Mouse (Mus musculus): Measurements from ENCODE around the gene Tbl1xr1. TPM values are rescaled to one million over a fixed set of nuclear protein-coding genes. Genes with fewer than 3 reads are reported as not detected.

The Tbl1xr1 gene
- polyA plus RNA-seq, 1 experiment from 2014 or later = 20.7 TPM

DNA sequence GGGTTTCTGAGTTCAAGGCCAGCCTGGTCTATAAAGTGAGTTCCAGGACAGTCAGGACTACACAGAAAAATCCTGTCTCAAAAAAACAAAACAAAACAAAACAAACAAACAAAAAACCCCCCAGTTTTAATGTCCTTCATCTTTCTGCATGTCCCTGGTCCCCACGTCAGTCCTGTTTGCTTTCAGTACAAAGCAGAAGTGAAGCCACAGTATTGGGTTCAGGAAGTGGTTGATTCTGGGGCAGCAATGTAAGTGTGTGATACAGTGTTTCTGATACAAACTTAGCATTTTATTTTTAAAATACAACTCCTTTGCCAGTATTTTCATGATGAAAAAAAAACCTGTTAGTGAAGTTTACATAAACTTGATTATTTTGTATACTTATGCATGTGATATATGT is 76.3 kb downstream of the Tbl1xr1 start:
- no peak overlapping the region for H3K4me3 ChIP-seq
- H3K27ac ChIP-seq (replicated peaks) = no peak overlapping the region
- H3K4me1 ChIP-seq (replicated peaks) = no peaks in the 10 kb centered on the region
- H3K9me3 ChIP-seq = peaks cover 11% of the 10 kb centered on the region
- H3K27me3 ChIP-seq = no peaks in the 10 kb centered on the region
- no peak overlapping the region for H3K9ac ChIP-seq
- no peak overlapping the region for H3K4me2 ChIP-seq
- WGBS = 95% methylated on average over 1 of the region's 1 CpGs
- 0 out of 2 replicates have a peak, but pooled peaks cover 7% of the 10 kb centered on the region for H3K36me3 ChIP-seq
- no peak for ATAC-seq (ENCODE audit: low read depth)

DNA sequence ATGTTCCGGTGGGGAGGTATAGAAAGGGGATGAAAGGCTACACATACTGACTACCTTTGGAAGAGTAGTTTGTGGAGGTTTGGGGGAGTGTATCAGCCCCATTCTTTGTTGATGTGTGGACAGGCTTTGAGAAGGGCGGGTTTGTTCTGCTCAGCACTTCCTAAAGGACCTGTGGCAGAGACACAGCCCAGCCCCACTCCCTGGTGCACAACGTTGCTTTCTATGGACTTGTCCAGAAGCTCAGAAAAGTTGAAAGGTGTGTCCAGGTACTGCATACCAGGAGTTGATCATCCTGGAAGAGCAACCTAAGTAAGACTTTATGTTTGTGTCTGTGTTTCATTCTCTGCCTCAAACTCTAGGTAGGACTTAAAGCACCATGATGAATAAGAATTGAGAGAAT is 78.1 kb downstream of the Tbl1xr1 start:
- 0 out of 2 replicates have a peak, but pooled peaks cover 4% of the 10 kb centered on the region for H3K36me3 ChIP-seq
- H3K27me3 ChIP-seq = no peaks in the 10 kb centered on the region
- no peaks in the 10 kb centered on the region for H3K4me1 ChIP-seq (replicated peaks)
- H3K27ac ChIP-seq (replicated peaks) = no peak overlapping the region
- H3K9ac ChIP-seq = no peak overlapping the region
- ATAC-seq (ENCODE audit: low read depth) = no peak
- H3K9me3 ChIP-seq = peaks cover 11% of the 10 kb centered on the region
- 94% methylated on average over 3 of the region's 3 CpGs for WGBS
- H3K4me3 ChIP-seq = no peak overlapping the region
- H3K4me2 ChIP-seq = no peak overlapping the region

DNA sequence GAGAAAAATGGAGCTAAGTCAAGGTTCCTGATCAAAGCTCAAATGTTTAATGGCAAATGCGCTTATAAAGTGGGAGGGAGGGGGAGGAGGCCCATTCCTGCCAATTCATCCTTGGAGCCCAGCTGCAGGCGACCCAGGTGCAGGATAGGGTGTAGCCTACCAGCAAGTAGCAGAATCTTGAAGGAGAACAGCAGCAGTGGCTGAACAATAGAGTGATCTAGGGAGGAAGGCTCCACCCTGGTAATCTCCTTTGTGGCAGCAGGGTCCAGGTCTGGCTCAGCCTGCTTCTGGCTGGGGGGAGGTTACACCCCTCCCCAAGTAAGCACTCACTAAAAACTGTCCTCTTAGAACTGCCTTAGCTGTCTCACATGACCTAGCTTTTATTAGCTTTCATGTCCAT is 79.9 kb downstream of the Tbl1xr1 start:
- Histone ChIP-seq H3K27me3 (no peaks in the 10 kb centered on the region), H3K4me2 (no peak overlapping the region), H3K27ac (replicated peaks) (no peak overlapping the region), H3K4me1 (replicated peaks) (no peaks in the 10 kb centered on the region), H3K9ac (no peak overlapping the region), H3K4me3 (no peak overlapping the region), H3K36me3 (no peaks in the 10 kb centered on the region), H3K9me3 (peaks cover 11% of the 10 kb centered on the region)
- ATAC-seq (ENCODE audit: low read depth) = no peak
- 60% methylated on average over 2 of the region's 2 CpGs for WGBS

GRCm38 (mm10) chr3:22162948-22163347 is 86.5 kb downstream of the Tbl1xr1 start:
- H3K9ac ChIP-seq = no peak overlapping the region
- no peak for ATAC-seq (ENCODE audit: low read depth)
- no peaks in the 10 kb centered on the region for H3K4me1 ChIP-seq (replicated peaks)
- no peak overlapping the region for H3K4me2 ChIP-seq
- WGBS = 99% methylated on average over 3 of the region's 3 CpGs
- H3K27ac ChIP-seq (replicated peaks) = no peak overlapping the region
- no peaks in the 10 kb centered on the region for H3K27me3 ChIP-seq
- H3K9me3 ChIP-seq = no peaks in the 10 kb centered on the region
- no peaks in the 10 kb centered on the region; the same call in 1 of the 2 replicates for H3K36me3 ChIP-seq
- H3K4me3 ChIP-seq = no peak overlapping the region

- no peak overlapping the region for H3K4me2 ChIP-seq
- H3K4me1 ChIP-seq (replicated peaks) = peaks cover 11% of the 10 kb centered on the region; the same call in 1 of the 2 replicates
- no peak overlapping the region for H3K9ac ChIP-seq
- no peaks in the 10 kb centered on the region for H3K27me3 ChIP-seq
- H3K36me3 ChIP-seq = no peaks in the 10 kb centered on the region
- H3K9me3 ChIP-seq = no peaks in the 10 kb centered on the region
- H3K4me3 ChIP-seq = no peak overlapping the region
- no peak overlapping the region for H3K27ac ChIP-seq (replicated peaks)
- WGBS = 98% methylated on average over 2 of the region's 2 CpGs
- no peak for ATAC-seq (ENCODE audit: low read depth)
Observed at GRCm38 (mm10) chr3:22167856-22168255, 91.4 kb downstream of the Tbl1xr1 start.

DNA sequence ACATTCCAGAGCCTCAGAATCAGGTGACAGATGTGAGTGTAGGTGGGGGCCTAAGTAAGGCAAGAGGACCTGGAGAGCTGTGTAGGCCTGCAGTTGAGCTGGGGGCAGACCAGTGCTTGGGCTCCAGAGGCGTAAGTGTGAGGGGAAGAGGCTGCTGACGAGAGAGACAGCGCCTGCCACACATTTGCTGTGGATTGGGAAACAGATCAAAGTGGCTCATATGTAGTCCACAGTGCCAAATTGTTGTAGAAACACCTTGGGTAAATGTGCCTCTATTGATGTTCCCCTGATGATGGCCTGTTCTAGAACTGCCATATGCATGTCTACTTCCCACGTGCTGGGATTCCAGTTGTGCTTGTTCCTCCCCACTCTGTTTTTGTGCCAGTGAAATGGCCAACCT is 92.0 kb downstream of the Tbl1xr1 start:
- ATAC-seq (ENCODE audit: low read depth) = no peak
- H3K9ac ChIP-seq = no peak overlapping the region
- 96% methylated on average over 4 of the region's 4 CpGs for WGBS
- no peaks in the 10 kb centered on the region for H3K9me3 ChIP-seq
- H3K4me2 ChIP-seq = no peak overlapping the region
- H3K27me3 ChIP-seq = no peaks in the 10 kb centered on the region
- no peak overlapping the region for H3K27ac ChIP-seq (replicated peaks)
- H3K4me1 ChIP-seq (replicated peaks) = peaks cover 13% of the 10 kb centered on the region; the same call in 1 of the 2 replicates
- H3K4me3 ChIP-seq = no peak overlapping the region
- H3K36me3 ChIP-seq = no peaks in the 10 kb centered on the region

DNA sequence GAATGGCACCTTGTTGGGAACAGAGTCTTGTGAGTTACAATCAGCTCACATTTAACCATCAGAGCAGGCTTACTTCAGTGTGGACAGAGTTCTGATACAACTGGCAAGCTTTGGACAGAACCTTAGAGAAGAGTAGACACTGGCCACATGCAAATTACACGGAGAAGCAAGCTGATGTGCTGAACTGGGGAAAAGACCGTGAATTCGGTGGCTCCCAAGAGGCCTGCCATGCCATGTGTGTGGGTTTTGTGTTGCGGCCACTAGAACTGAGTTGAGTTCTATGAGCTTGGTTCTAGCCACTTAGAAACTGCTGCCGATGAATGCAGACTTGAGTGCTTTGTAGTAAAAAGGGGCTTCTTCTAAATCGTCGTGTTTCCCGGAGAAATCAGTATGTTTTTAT is 95.1 kb downstream of the Tbl1xr1 start:
- no peak overlapping the region for H3K4me3 ChIP-seq
- no peak overlapping the region for H3K4me2 ChIP-seq
- H3K4me1 ChIP-seq (replicated peaks) = peaks cover 13% of the 10 kb centered on the region; the same call in 1 of the 2 replicates
- ATAC-seq (ENCODE audit: low read depth) = no peak
- H3K27me3 ChIP-seq = no peaks in the 10 kb centered on the region
- H3K36me3 ChIP-seq = no peaks in the 10 kb centered on the region
- no peak overlapping the region for H3K27ac ChIP-seq (replicated peaks)
- H3K9ac ChIP-seq = no peak overlapping the region
- H3K9me3 ChIP-seq = no peaks in the 10 kb centered on the region
- 88% methylated on average over 8 of the region's 8 CpGs for WGBS

DNA sequence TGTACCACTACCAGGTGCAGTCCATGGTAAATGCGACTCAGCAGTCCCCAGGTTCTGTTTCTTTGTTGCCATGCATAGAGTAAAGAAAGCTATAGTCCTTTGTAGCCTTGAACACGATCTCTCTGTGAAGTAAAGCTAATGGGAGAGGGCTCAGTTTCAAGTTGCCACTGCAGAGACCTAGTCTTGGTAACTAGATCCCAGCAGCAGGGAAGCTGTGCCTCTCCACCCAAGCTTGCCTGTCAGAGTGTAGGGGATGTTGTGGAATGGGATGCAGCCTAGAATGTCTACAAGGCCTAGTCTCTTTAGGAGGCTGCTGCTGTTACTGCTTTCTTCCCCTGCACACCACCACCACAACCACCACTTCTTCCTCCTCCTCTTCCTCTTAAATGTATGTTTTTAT is 96.0 kb downstream of the Tbl1xr1 start:
- Histone ChIP-seq H3K9me3 (no peaks in the 10 kb centered on the region), H3K9ac (no peak overlapping the region), H3K27ac (replicated peaks) (no peak overlapping the region), H3K36me3 (no peaks in the 10 kb centered on the region), H3K4me3 (no peak overlapping the region), H3K4me2 (no peak overlapping the region), H3K27me3 (no peaks in the 10 kb centered on the region), H3K4me1 (replicated peaks) (peaks cover 13% of the 10 kb centered on the region; the same call in 1 of the 2 replicates)
- no peak for ATAC-seq (ENCODE audit: low read depth)
- 65% methylated on average over 2 of the region's 2 CpGs for WGBS

DNA sequence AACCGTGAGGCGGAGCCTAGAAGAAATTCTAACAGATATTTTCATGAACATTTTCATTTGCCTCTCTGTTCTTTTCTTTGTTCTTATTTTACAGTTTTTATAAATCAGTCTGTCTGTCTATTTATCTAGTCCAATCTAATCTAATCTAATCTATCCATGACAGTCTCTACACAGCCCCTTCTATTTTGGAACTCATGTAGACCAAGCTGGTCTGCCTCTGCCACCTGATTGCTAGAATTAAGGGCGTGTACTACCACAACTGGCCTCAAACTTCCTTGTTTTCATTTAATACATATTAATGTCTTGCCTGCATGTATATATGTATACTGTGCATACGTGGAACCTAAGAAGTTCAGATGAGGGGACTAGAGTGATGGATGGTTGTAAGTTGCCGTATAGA is 96.7 kb downstream of the Tbl1xr1 start:
- no peaks in the 10 kb centered on the region for H3K9me3 ChIP-seq
- WGBS = 85% methylated on average over 5 of the region's 5 CpGs
- H3K4me3 ChIP-seq = no peak overlapping the region
- ATAC-seq (ENCODE audit: low read depth) = no peak
- H3K27ac ChIP-seq (replicated peaks) = no peak overlapping the region; the same call in 1 of the 2 replicates
- peaks cover 13% of the 10 kb centered on the region; the same call in 1 of the 2 replicates for H3K4me1 ChIP-seq (replicated peaks)
- H3K27me3 ChIP-seq = no peaks in the 10 kb centered on the region
- no peak overlapping the region for H3K9ac ChIP-seq
- H3K36me3 ChIP-seq = no peaks in the 10 kb centered on the region
- H3K4me2 ChIP-seq = no peak overlapping the region

DNA sequence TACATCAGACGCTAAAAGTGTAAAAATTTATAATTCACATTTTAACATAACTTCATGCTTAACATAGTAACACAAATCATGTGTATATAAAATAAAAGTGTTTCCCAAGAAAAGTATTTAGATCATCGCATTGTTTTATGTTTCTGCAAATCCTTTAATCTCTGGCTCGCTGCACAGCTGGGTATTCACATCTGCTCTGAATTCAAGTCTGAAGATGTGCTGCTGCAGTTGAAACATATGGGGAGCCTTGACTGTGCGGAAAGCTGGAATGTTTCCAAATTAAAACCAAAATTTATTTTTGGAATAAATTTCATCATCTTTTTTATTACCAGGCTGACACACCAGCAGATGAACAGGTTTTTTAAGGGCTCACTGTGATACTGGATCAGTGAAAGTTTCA is 97.8 kb downstream of the Tbl1xr1 start:
- no peak for ATAC-seq (ENCODE audit: low read depth)
- WGBS = 81% methylated on average over 4 of the region's 4 CpGs
- H3K4me2 ChIP-seq = no peak overlapping the region
- no peaks in the 10 kb centered on the region for H3K27me3 ChIP-seq
- no peak overlapping the region for H3K27ac ChIP-seq (replicated peaks)
- peaks cover 13% of the 10 kb centered on the region; the same call in 1 of the 2 replicates for H3K4me1 ChIP-seq (replicated peaks)
- H3K36me3 ChIP-seq = no peaks in the 10 kb centered on the region
- no peak overlapping the region for H3K9ac ChIP-seq
- H3K9me3 ChIP-seq = no peaks in the 10 kb centered on the region
- H3K4me3 ChIP-seq = no peak overlapping the region

GRCm38 (mm10) chr3:22180076-22180475 is 103.6 kb downstream of the Tbl1xr1 start:
- Histone ChIP-seq H3K4me2 (no peak overlapping the region), H3K36me3 (no peaks in the 10 kb centered on the region), H3K27ac (replicated peaks) (no peak overlapping the region), H3K9me3 (no peaks in the 10 kb centered on the region), H3K9ac (no peak overlapping the region), H3K27me3 (no peaks in the 10 kb centered on the region), H3K4me3 (no peak overlapping the region), H3K4me1 (replicated peaks) (no peaks in the 10 kb centered on the region)
- WGBS = 84% methylated on average over 4 of the region's 4 CpGs
- no peak for ATAC-seq (ENCODE audit: low read depth)

DNA sequence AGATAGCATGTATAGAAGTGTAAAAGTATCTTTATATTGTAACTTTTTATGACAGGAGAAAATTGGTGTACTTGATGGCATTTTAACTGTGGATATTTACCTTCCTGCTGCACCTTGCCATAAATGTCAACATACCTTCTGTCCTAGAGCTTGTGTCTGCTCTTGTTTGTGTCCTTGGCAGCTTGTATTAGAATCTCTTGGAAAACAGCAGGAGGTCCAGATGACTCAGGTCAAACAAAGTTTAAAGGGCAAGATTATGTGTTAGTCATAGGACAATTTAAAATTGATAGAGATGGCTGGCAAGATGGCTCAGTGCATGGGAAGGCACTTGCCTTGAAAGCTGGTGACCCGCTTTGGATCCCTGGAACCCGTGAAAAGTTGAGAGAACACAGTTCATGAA is 104.6 kb downstream of the Tbl1xr1 start:
- Histone ChIP-seq H3K9me3 (no peaks in the 10 kb centered on the region), H3K27ac (replicated peaks) (no peak overlapping the region), H3K36me3 (no peaks in the 10 kb centered on the region), H3K9ac (no peak overlapping the region), H3K27me3 (no peaks in the 10 kb centered on the region), H3K4me3 (no peak overlapping the region), H3K4me1 (replicated peaks) (no peaks in the 10 kb centered on the region), H3K4me2 (no peak overlapping the region)
- WGBS = 92% methylated on average over 2 of the region's 2 CpGs
- no peak for ATAC-seq (ENCODE audit: low read depth)

GRCm38 (mm10) chr3:22185265-22185664 is 108.8 kb downstream of the Tbl1xr1 start:
- Histone ChIP-seq H3K4me2 (no peak overlapping the region), H3K27me3 (no peaks in the 10 kb centered on the region), H3K4me3 (no peak overlapping the region), H3K27ac (replicated peaks) (no peak overlapping the region), H3K36me3 (no peaks in the 10 kb centered on the region), H3K9ac (no peak overlapping the region), H3K9me3 (no peaks in the 10 kb centered on the region), H3K4me1 (replicated peaks) (peaks cover 1% of the 10 kb centered on the region; the same call in 1 of the 2 replicates)
- ATAC-seq (ENCODE audit: low read depth) = no peak
- WGBS = 89% methylated on average over 4 of the region's 4 CpGs
